Mouse (Mus musculus): Measurements from ENCODE around the gene Ube2h.

DNA sequence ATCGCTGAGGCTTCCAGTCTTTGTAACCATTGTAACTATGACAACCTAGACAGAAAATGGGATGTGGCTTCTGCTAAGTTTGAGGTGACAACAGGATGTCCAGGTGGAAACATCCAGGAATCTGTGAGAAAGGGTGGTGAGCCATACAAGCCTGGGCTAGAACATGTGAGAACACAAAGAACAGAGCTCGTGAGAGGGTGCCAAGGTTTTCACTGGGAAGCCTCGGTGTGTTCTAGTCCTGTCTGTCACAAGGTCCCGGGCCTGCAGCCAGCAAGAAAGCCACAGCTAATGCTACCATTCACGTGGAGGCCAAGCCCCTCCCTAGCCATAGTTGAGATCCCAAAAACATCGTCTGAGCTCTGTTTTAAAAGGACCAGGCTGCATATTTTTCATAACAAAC is 42.4 kb upstream of the Ube2h start:
- TF ChIP-seq CTCF (conservative IDR thresholded peaks at IDR 0.05; ENCODE audit: insufficient read depth, insufficient read length, low read depth, low read length) (no peak), POLR2A (IDR thresholded peaks at IDR 0.05; ENCODE audit: low read depth, low read length) (no peak)
